Mouse (Mus musculus) stomach, postnatal 0 days (tissue): ENCODE results near the gene Dbh.

ENCODE experiments used
- CTCF ChIP-seq: IDR thresholded peaks from 2 replicates; pipeline ENCODE4 v1.5.1; 2016; ENCODE audit warnings: antibody characterized with exemption, low read depth, mild to moderate bottlenecking, moderate library complexity
- EP300 ChIP-seq: optimal IDR thresholded peaks from 2 replicates; pipeline ENCODE3; 2016; ENCODE audit warnings: antibody characterized with exemption

DNA sequence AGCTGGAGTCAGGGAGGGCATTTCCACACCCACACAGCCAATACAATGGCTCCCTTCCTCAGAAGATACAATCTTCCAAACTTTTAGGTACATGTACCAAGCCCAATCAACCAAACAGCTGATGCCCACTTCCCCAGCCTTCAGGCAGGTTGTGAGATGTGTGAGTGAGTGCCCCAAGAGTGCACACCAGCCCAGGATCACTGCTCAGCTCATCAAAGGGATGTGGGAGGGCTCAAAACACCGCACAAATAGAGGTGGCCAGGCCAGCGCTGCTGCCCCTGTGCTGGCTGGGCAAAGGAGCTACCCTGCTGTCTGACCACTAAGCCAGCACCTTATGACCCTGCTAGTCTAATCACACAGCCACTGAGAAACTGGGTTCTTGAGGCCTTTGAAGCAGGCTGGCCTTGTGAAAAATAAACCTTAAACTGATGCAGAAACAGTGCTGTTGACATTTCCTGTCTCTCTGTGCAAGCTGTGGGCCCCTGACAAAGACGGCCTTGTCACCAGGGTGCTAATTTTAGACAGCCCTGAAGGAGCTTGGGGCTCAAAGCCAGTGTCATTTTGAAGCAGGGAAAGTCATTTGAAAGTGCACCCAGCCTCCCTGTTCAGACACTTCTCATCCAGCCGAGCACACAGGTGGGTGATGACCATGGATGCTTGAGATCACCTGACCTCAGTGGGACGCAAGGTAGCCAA lies 33.7 kb downstream of the Dbh start:
- TF ChIP-seq EP300 (no peak), CTCF (no peak)
